Mouse (Mus musculus): ENCODE data around the gene Ttc25. TPM values are rescaled to one million over a fixed set of nuclear protein-coding genes. Genes with fewer than 3 reads are reported as not detected.
A peak's percentile ranks its signal among the peaks of the same experiment; 100 is the strongest.

Gene Ttc25
- polyA plus RNA-seq, 1 experiment from 2014 or later, result 0.17 TPM

- H3K9ac ChIP-seq (ENCODE audit: low read length), result no peak overlapping the region
- H3K36me3 ChIP-seq (ENCODE audit: control insufficient read depth, insufficient read depth, low read length), result no peaks in the 10 kb centered on the region
- no peak for DNase-seq (ENCODE audit: low spot score)
- 73% methylated on average over 6 of the region's 6 CpGs for WGBS
- no peak overlapping the region for H3K27ac ChIP-seq (replicated peaks)
- ATAC-seq (ENCODE audit: low FRiP score, low TSS enrichment), result no peak
- H3K4me3 ChIP-seq (ENCODE audit: low read depth, low read length), result no peak overlapping the region
- no peaks in the 10 kb centered on the region for H3K9me3 ChIP-seq (ENCODE audit: control insufficient read depth, low read length)
- no peak for TF ChIP-seq EP300 (optimal IDR thresholded peaks at IDR 0.05)
- no peak for TF ChIP-seq CTCF (IDR thresholded peaks at IDR 0.05; ENCODE audit: low read depth)
- H3K27me3 ChIP-seq (ENCODE audit: control insufficient read depth, insufficient read depth, low read length), result no peaks in the 10 kb centered on the region
- no peaks in the 10 kb centered on the region for H3K4me1 ChIP-seq (replicated peaks; ENCODE audit: control insufficient read depth, insufficient read depth)
- H3K4me2 ChIP-seq (replicated peaks; ENCODE audit: low read depth), result no peak overlapping the region
Measured at GRCm38 (mm10) chr11:100548141-100548540, 2.7 kb downstream of the Ttc25 start.

- Histone ChIP-seq H3K4me1 (replicated peaks; ENCODE audit: control insufficient read depth, insufficient read depth) (no peaks in the 10 kb centered on the region), H3K27ac (replicated peaks) (no peak overlapping the region), H3K27me3 (ENCODE audit: control insufficient read depth, insufficient read depth, low read length) (no peaks in the 10 kb centered on the region), H3K9me3 (ENCODE audit: control insufficient read depth, low read length) (no peaks in the 10 kb centered on the region), H3K4me3 (ENCODE audit: low read depth, low read length) (no peak overlapping the region), H3K36me3 (ENCODE audit: control insufficient read depth, insufficient read depth, low read length) (no peaks in the 10 kb centered on the region), H3K9ac (ENCODE audit: low read length) (no peak overlapping the region), H3K4me2 (replicated peaks; ENCODE audit: low read depth) (no peak overlapping the region)
- ATAC-seq (ENCODE audit: low FRiP score, low TSS enrichment) (no peak), DNase-seq (ENCODE audit: low spot score) (no peak)
- WGBS, result 77% methylated on average over 8 of the region's 8 CpGs
- TF ChIP-seq CTCF (IDR thresholded peaks at IDR 0.05; ENCODE audit: low read depth), result no peak
- no peak for TF ChIP-seq EP300 (optimal IDR thresholded peaks at IDR 0.05)
Measured at GRCm38 (mm10) chr11:100549466-100549865, 4.1 kb downstream of the Ttc25 start.

- H3K27me3 ChIP-seq (ENCODE audit: control insufficient read depth, insufficient read depth, low read length), result no peaks in the 10 kb centered on the region
- H3K4me3 ChIP-seq (ENCODE audit: low read depth, low read length), result no peak overlapping the region
- TF ChIP-seq EP300 (optimal IDR thresholded peaks at IDR 0.05), result no peak
- TF ChIP-seq CTCF (IDR thresholded peaks at IDR 0.05; ENCODE audit: low read depth), result no peak
- no peak overlapping the region for H3K27ac ChIP-seq (replicated peaks)
- H3K4me2 ChIP-seq (replicated peaks; ENCODE audit: low read depth), result no peak overlapping the region
- 63% methylated on average over 6 of the region's 6 CpGs for WGBS
- H3K9ac ChIP-seq (ENCODE audit: low read length), result no peak overlapping the region
- no peaks in the 10 kb centered on the region for H3K9me3 ChIP-seq (ENCODE audit: control insufficient read depth, low read length)
- ATAC-seq (ENCODE audit: low FRiP score, low TSS enrichment) (no peak), DNase-seq (ENCODE audit: low spot score) (no peak)
- H3K4me1 ChIP-seq (replicated peaks; ENCODE audit: control insufficient read depth, insufficient read depth), result no peaks in the 10 kb centered on the region
- no peaks in the 10 kb centered on the region for H3K36me3 ChIP-seq (ENCODE audit: control insufficient read depth, insufficient read depth, low read length)
Measured at GRCm38 (mm10) chr11:100550101-100550500, 4.7 kb downstream of the Ttc25 start.

- 81% methylated on average over 4 of the region's 4 CpGs for WGBS
- Histone ChIP-seq H3K4me3 (ENCODE audit: low read depth, low read length) (no peak overlapping the region), H3K9me3 (ENCODE audit: control insufficient read depth, low read length) (no peaks in the 10 kb centered on the region), H3K4me1 (replicated peaks; ENCODE audit: control insufficient read depth, insufficient read depth) (no peaks in the 10 kb centered on the region), H3K27me3 (ENCODE audit: control insufficient read depth, insufficient read depth, low read length) (no peaks in the 10 kb centered on the region), H3K36me3 (ENCODE audit: control insufficient read depth, insufficient read depth, low read length) (no peaks in the 10 kb centered on the region), H3K4me2 (replicated peaks; ENCODE audit: low read depth) (no peak overlapping the region), H3K27ac (replicated peaks) (no peak overlapping the region), H3K9ac (ENCODE audit: low read length) (no peak overlapping the region)
- no peak for TF ChIP-seq CTCF (IDR thresholded peaks at IDR 0.05; ENCODE audit: low read depth)
- TF ChIP-seq EP300 (optimal IDR thresholded peaks at IDR 0.05), result no peak
- ATAC-seq (ENCODE audit: low FRiP score, low TSS enrichment) (no peak), DNase-seq (ENCODE audit: low spot score) (no peak)
Measured at GRCm38 (mm10) chr11:100552842-100553241, 7.4 kb downstream of the Ttc25 start.

- H3K27ac ChIP-seq (replicated peaks), result no peak overlapping the region
- 17% methylated on average over 11 of the region's 11 CpGs for WGBS
- no peaks in the 10 kb centered on the region for H3K27me3 ChIP-seq (ENCODE audit: control insufficient read depth, insufficient read depth, low read length)
- peak overlapping the region; percentile 35; the same call in 1 of the 2 replicates for H3K9ac ChIP-seq (ENCODE audit: low read length)
- ATAC-seq (ENCODE audit: low FRiP score, low TSS enrichment) (peak; percentile 63), DNase-seq (ENCODE audit: low spot score) (peak; percentile 61)
- no peaks in the 10 kb centered on the region for H3K9me3 ChIP-seq (ENCODE audit: control insufficient read depth, low read length)
- no peaks in the 10 kb centered on the region for H3K36me3 ChIP-seq (ENCODE audit: control insufficient read depth, insufficient read depth, low read length)
- TF ChIP-seq CTCF (IDR thresholded peaks at IDR 0.05; ENCODE audit: low read depth) (peak; percentile 88), EP300 (optimal IDR thresholded peaks at IDR 0.05) (no peak)
- H3K4me2 ChIP-seq (replicated peaks; ENCODE audit: low read depth), result peak overlapping the region; percentile 38
- no peaks in the 10 kb centered on the region for H3K4me1 ChIP-seq (replicated peaks; ENCODE audit: control insufficient read depth, insufficient read depth)
- H3K4me3 ChIP-seq (ENCODE audit: low read depth, low read length), result 0 out of 2 replicates have a peak overlapping the region, but pooled peaks have one; percentile 13
Measured at GRCm38 (mm10) chr11:100555583-100555982, 10.2 kb downstream of the Ttc25 start.

GRCm38 (mm10) chr11:100557563-100557962 lies 12.2 kb downstream of the Ttc25 start:
- no peak for DNase-seq (ENCODE audit: low spot score)
- WGBS, result 69% methylated on average over 3 of the region's 3 CpGs
- H3K27me3 ChIP-seq (ENCODE audit: control insufficient read depth, insufficient read depth, low read length), result no peaks in the 10 kb centered on the region
- no peak overlapping the region for H3K9ac ChIP-seq (ENCODE audit: low read length)
- no peak overlapping the region for H3K4me3 ChIP-seq (ENCODE audit: low read depth, low read length)
- H3K9me3 ChIP-seq (ENCODE audit: control insufficient read depth, low read length), result no peaks in the 10 kb centered on the region
- ATAC-seq (ENCODE audit: low FRiP score, low TSS enrichment), result no peak
- H3K36me3 ChIP-seq (ENCODE audit: control insufficient read depth, insufficient read depth, low read length), result no peaks in the 10 kb centered on the region
- no peak overlapping the region for H3K27ac ChIP-seq (replicated peaks)
- H3K4me1 ChIP-seq (replicated peaks; ENCODE audit: control insufficient read depth, insufficient read depth), result no peaks in the 10 kb centered on the region
- no peak for TF ChIP-seq EP300 (optimal IDR thresholded peaks at IDR 0.05)
- H3K4me2 ChIP-seq (replicated peaks; ENCODE audit: low read depth), result no peak overlapping the region

Data from stomach, postnatal 0 days (tissue).